Mouse (Mus musculus) right cerebral cortex, postnatal 4 days (tissue): ENCODE measurements around the gene Dlst.
"Not testable (repeated sequence)": the region's sequence is repeated elsewhere in the genome, so short reads cannot be mapped to it uniquely, and the experiment has no call there.

Experiments
- DNase-seq: peaks from one replicate; pipeline ENCODE4 v3.0.0-alpha.2; 2022

The Dlst gene

GRCm38 (mm10) chr12:85115678-85116077 is 5.0 kb downstream of the Dlst start:
- no peak for DNase-seq

GRCm38 (mm10) chr12:85121806-85122459 is 11.3 kb downstream of the Dlst start:
- DNase-seq: no peak

- no peak for DNase-seq
Observed at GRCm38 (mm10) chr12:85123108-85123530, 12.5 kb downstream of the Dlst start.

GRCm38 (mm10) chr12:85123645-85124044 is 13.0 kb downstream of the Dlst start:
- DNase-seq: no peak

- DNase-seq: no peak
Observed at GRCm38 (mm10) chr12:85124751-85125150, 14.1 kb downstream of the Dlst start.

- DNase-seq: no peak
Observed at GRCm38 (mm10) chr12:85126986-85127603, 16.5 kb downstream of the Dlst start.

GRCm38 (mm10) chr12:85129426-85129978 is 18.9 kb downstream of the Dlst start:
- DNase-seq: no peak

GRCm38 (mm10) chr12:85131361-85131760 is 20.7 kb downstream of the Dlst start:
- no peak for DNase-seq

- DNase-seq: no peak
Observed at GRCm38 (mm10) chr12:85134043-85134794, 23.6 kb downstream of the Dlst start.

- no peak for DNase-seq
Observed at GRCm38 (mm10) chr12:85135513-85136470, 25.2 kb downstream of the Dlst start.

- DNase-seq: no peak
Observed at GRCm38 (mm10) chr12:85136627-85137026, 26.0 kb downstream of the Dlst start.

- no peak for DNase-seq
Observed at GRCm38 (mm10) chr12:85140036-85140701, 29.5 kb downstream of the Dlst start.

- no peak for DNase-seq
Observed at GRCm38 (mm10) chr12:85141096-85141495, 30.5 kb downstream of the Dlst start.

GRCm38 (mm10) chr12:85142803-85143202 is 32.2 kb downstream of the Dlst start:
- DNase-seq: peak; percentile 86

GRCm38 (mm10) chr12:85144276-85144675 is 33.6 kb downstream of the Dlst start:
- not testable (repeated sequence) for DNase-seq

GRCm38 (mm10) chr12:85144821-85145220 is 34.2 kb downstream of the Dlst start:
- no peak for DNase-seq

- DNase-seq: no peak
Observed at GRCm38 (mm10) chr12:85145630-85146029, 35.0 kb downstream of the Dlst start.

GRCm38 (mm10) chr12:85146355-85146754 is 35.7 kb downstream of the Dlst start:
- no peak for DNase-seq

- no peak for DNase-seq
Observed at GRCm38 (mm10) chr12:85146881-85147280, 36.2 kb downstream of the Dlst start.

GRCm38 (mm10) chr12:85150321-85151001 is 39.8 kb downstream of the Dlst start:
- DNase-seq: no peak
